Mouse (Mus musculus): ENCODE measurements at regions not wholly inside any gene's neighbourhood (a gene's known extent, or its start where the extent isn't known, plus 50 kb on each side); places are given as distances from the start of the nearest gene placed in this dataset. TPM values are rescaled to one million over a fixed set of nuclear protein-coding genes. Genes with fewer than 3 reads are reported as not detected.
"Not testable (repeated sequence)": the region's sequence is repeated elsewhere in the genome, so short reads cannot be mapped to it uniquely, and the experiment has no call there.

DNA sequence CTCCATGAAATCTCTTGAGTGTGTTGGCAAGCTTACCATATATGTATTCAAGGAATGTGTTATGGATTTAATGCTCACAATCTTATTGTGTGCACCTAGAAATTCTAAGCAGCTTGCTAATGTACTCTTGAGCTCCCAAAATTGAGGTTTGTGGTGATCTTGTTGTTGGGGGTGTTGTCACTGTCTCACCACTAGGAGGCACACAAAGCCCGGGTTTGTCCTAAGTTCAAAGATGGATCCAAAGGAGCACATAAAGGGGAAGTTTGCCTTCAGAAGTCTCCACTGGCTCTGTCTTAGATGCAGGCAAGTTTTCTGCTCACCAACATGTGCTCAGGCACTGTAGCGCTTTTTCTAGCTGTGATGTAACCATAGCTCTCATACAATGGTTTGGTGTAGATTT is 151.8 kb downstream of the Mrgpra4 start:
- 31% methylated on average over 2 of the region's 2 CpGs for WGBS
- Histone ChIP-seq H3K9me3 (ENCODE audit: low read length) (peaks cover 10% of the 10 kb centered on the region), H3K4me3 (ENCODE audit: low read depth, low read length) (no peak overlapping the region), H3K27ac (ENCODE audit: low read depth, low read length) (no peak overlapping the region), H3K4me1 (ENCODE audit: insufficient read depth, low read length) (no peaks in the 10 kb centered on the region), H3K27me3 (ENCODE audit: insufficient read depth, low read length) (no peaks in the 10 kb centered on the region), H3K36me3 (ENCODE audit: insufficient read depth, low read length) (no peaks in the 10 kb centered on the region), H3K9ac (replicated peaks; ENCODE audit: low read length, poor library complexity, severe bottlenecking) (no peak overlapping the region), H3K4me2 (ENCODE audit: low read depth, low read length, poor library complexity, severe bottlenecking) (no peak overlapping the region)
- DNase-seq (ENCODE audit: low spot score) (no peak), ATAC-seq (ENCODE audit: low FRiP score) (no peak)
- TF ChIP-seq CTCF (IDR thresholded peaks at IDR 0.05), result peak; percentile 21; the same call in 1 of the 2 replicates

DNA sequence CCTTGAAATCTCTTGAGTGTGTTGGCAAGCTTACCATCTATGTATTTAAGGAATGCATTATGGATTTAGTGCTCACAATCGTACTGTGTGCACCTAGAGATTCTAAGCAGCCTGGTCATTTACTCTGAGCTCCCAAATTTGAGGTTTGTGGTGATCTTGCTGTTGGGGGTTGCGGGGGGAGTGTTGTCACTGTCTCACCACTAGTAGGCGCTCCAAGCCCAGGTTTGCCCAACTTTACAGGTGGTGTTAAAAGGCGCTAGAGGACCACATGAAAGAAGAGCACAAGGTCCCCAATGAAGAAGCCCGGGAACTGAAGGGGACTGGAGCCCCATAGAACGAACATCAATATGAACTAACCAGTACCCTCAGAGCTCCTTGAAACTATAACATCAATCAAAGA is 180.2 kb upstream of the Mrgpra3 start:
- no peaks in the 10 kb centered on the region for H3K36me3 ChIP-seq (ENCODE audit: insufficient read depth, low read length)
- no peaks in the 10 kb centered on the region for H3K27me3 ChIP-seq (ENCODE audit: insufficient read depth, low read length)
- no peak overlapping the region for H3K9ac ChIP-seq (replicated peaks; ENCODE audit: low read length, poor library complexity, severe bottlenecking)
- no peaks in the 10 kb centered on the region for H3K4me1 ChIP-seq (ENCODE audit: insufficient read depth, low read length)
- no peak overlapping the region for H3K27ac ChIP-seq (ENCODE audit: low read depth, low read length)
- WGBS, result 63% methylated on average over 6 of the region's 6 CpGs
- ATAC-seq (ENCODE audit: low FRiP score) (no peak), DNase-seq (ENCODE audit: low spot score) (no peak)
- H3K9me3 ChIP-seq (ENCODE audit: low read length), result peaks cover 10% of the 10 kb centered on the region
- TF ChIP-seq CTCF (IDR thresholded peaks at IDR 0.05), result no peak
- no peak overlapping the region for H3K4me3 ChIP-seq (ENCODE audit: low read depth, low read length)
- no peak overlapping the region for H3K4me2 ChIP-seq (ENCODE audit: low read depth, low read length, poor library complexity, severe bottlenecking)

DNA sequence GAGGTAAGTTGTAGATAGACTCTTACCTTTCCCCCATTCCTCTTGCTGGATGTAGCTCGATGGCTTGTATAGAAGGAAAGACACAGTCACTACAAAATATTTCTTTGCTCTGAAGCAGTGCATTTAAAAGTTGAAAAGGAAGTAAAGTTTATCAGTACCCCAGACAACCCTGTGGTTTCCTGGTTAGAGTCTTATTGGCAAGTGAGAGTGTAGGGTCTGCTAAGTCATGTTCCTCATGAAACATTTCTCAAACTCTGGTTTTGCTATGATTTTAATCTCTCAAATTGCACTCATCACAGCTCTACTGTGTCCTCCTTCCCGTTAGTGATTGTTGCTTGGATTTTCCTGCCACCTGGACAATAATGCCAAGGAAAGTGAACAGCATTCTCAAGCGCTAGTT is 146.4 kb upstream of the Mrgpra3 start:
- WGBS, result 54% methylated on average over 3 of the region's 3 CpGs

DNA sequence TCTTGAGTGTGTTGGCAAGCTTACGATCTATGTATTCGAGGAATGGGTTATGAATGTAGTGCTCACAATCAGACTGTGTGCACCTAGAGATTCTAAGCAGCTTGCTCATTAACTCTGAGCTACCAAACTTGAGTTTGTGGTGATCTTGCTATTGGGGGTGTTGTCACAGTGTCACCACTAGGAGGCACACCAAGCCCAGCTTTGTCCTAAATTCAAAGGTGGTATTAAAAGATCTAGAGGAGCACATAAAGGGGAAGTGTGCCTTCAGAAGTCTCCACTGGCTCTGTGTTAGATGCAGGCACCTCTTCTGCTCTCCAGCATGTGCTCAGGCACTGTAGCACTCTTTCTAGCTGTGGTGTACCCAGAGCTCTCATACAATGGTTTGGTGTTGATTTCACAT is 138.9 kb upstream of the Mrgpra3 start:
- H3K4me2 ChIP-seq (ENCODE audit: low read depth, low read length, poor library complexity, severe bottlenecking); H3K27me3 ChIP-seq (ENCODE audit: insufficient read depth, low read length); DNase-seq (ENCODE audit: low spot score); H3K27ac ChIP-seq (ENCODE audit: low read depth, low read length); H3K9ac ChIP-seq (replicated peaks; ENCODE audit: low read length, poor library complexity, severe bottlenecking); H3K36me3 ChIP-seq (ENCODE audit: insufficient read depth, low read length); H3K4me3 ChIP-seq (ENCODE audit: low read depth, low read length); ATAC-seq (ENCODE audit: low FRiP score); H3K4me1 ChIP-seq (ENCODE audit: insufficient read depth, low read length): not testable (repeated sequence)
- WGBS, result 84% methylated on average over 2 of the region's 2 CpGs
- H3K9me3 ChIP-seq (ENCODE audit: low read length), result peaks cover 23% of the 10 kb centered on the region

More for the DNA sequence above, 146.4 kb upstream of the Mrgpra3 start:
- TF ChIP-seq CTCF (IDR thresholded peaks at IDR 0.05), result no peak
- H3K9ac ChIP-seq (replicated peaks; ENCODE audit: low read length, poor library complexity, severe bottlenecking), result no peak overlapping the region
- no peaks in the 10 kb centered on the region for H3K36me3 ChIP-seq (ENCODE audit: insufficient read depth, low read length)
- DNase-seq (ENCODE audit: low spot score) (no peak), ATAC-seq (ENCODE audit: low FRiP score) (no peak)
- no peak overlapping the region for H3K4me2 ChIP-seq (ENCODE audit: low read depth, low read length, poor library complexity, severe bottlenecking)
- H3K9me3 ChIP-seq (ENCODE audit: low read length), result peaks cover 19% of the 10 kb centered on the region
- H3K27me3 ChIP-seq (ENCODE audit: insufficient read depth, low read length), result no peaks in the 10 kb centered on the region
- no peaks in the 10 kb centered on the region for H3K4me1 ChIP-seq (ENCODE audit: insufficient read depth, low read length)
- H3K4me3 ChIP-seq (ENCODE audit: low read depth, low read length), result no peak overlapping the region
- H3K27ac ChIP-seq (ENCODE audit: low read depth, low read length), result no peak overlapping the region

DNA sequence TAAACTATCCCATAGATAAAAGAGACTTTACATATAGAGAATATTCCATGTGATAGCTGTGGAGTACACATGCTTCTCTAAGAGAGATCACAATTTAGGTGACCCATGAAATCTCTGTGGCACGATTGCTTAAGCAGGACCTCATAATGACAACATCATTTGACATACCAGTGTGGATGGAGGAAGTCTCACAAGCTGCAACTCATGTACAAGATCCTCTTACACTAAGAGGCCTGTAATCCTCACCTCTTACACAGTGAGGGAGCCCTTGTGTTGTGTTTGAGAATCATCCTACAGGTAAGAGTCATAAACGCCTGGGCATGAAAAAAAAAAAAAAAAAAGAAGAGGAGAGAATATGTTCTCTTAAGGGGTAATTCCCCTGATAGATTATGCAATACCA is 89.9 kb upstream of the Mrgpra3 start:
- ATAC-seq (ENCODE audit: low FRiP score) (no peak), DNase-seq (ENCODE audit: low spot score) (no peak)
- Histone ChIP-seq H3K4me1 (ENCODE audit: insufficient read depth, low read length) (no peaks in the 10 kb centered on the region), H3K27me3 (ENCODE audit: insufficient read depth, low read length) (no peaks in the 10 kb centered on the region), H3K9me3 (ENCODE audit: low read length) (peaks cover 21% of the 10 kb centered on the region; the same call in 1 of the 2 replicates), H3K4me3 (ENCODE audit: low read depth, low read length) (no peak overlapping the region), H3K4me2 (ENCODE audit: low read depth, low read length, poor library complexity, severe bottlenecking) (no peak overlapping the region), H3K36me3 (ENCODE audit: insufficient read depth, low read length) (no peaks in the 10 kb centered on the region), H3K9ac (replicated peaks; ENCODE audit: low read length, poor library complexity, severe bottlenecking) (no peak overlapping the region), H3K27ac (ENCODE audit: low read depth, low read length) (no peak overlapping the region)
- 68% methylated on average over 2 of the region's 2 CpGs for whole genome bisulfite sequencing
- TF ChIP-seq CTCF (IDR thresholded peaks at IDR 0.05), result no peak

DNA sequence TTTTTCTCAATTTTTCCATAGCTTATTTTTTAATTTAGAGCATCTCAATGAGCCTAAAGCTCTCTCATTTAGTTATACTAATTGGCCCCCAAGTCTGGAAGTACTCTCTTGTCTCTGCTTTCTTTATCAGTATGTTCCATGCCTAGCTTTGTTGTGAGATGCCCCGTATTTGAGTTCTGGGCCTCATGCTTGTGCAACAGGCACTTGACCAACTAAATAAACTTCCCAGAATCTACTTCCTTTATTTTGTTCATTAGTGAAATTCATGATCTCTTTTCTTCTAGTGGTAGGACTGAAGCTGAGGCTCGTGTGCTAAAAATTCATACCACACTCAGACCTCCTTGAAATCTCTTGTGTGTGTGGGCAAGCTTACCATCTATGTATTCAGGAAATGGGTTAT is 75.8 kb upstream of the Mrgpra3 start:
- H3K9me3 ChIP-seq (ENCODE audit: low read length), result peaks cover 23% of the 10 kb centered on the region; the same call in 1 of the 2 replicates
- H3K4me2 ChIP-seq (ENCODE audit: low read depth, low read length, poor library complexity, severe bottlenecking), result no peak overlapping the region
- ATAC-seq (ENCODE audit: low FRiP score), result no peak
- WGBS, result 77% methylated on average over 2 of the region's 2 CpGs
- no peaks in the 10 kb centered on the region for H3K27me3 ChIP-seq (ENCODE audit: insufficient read depth, low read length)
- H3K36me3 ChIP-seq (ENCODE audit: insufficient read depth, low read length), result no peaks in the 10 kb centered on the region
- H3K4me3 ChIP-seq (ENCODE audit: low read depth, low read length), result no peak overlapping the region
- no peak for TF ChIP-seq CTCF (IDR thresholded peaks at IDR 0.05)
- H3K4me1 ChIP-seq (ENCODE audit: insufficient read depth, low read length), result no peaks in the 10 kb centered on the region
- H3K9ac ChIP-seq (replicated peaks; ENCODE audit: low read length, poor library complexity, severe bottlenecking), result no peak overlapping the region
- DNase-seq (ENCODE audit: low spot score), result no peak
- H3K27ac ChIP-seq (ENCODE audit: low read depth, low read length), result no peak overlapping the region

Small RNAs in the stretch of these regions (microRNA-seq; reads per million reads assigned to microRNA genes)
- not detected for gene Gm22427 (ENCODE audit: borderline number of aligned reads)

Measured in midbrain, postnatal 0 days (tissue).